Mouse (Mus musculus): Measurements from ENCODE around the gene Zfp69. TPM values are rescaled to one million over a fixed set of nuclear protein-coding genes. Genes with fewer than 3 reads are reported as not detected.
A peak's percentile ranks its signal among the peaks of the same experiment; 100 is the strongest.

The Zfp69 gene
- total and polyA plus RNA-seq, 2 experiments from 2014 or later: 3.1 to 4.5 TPM

DNA sequence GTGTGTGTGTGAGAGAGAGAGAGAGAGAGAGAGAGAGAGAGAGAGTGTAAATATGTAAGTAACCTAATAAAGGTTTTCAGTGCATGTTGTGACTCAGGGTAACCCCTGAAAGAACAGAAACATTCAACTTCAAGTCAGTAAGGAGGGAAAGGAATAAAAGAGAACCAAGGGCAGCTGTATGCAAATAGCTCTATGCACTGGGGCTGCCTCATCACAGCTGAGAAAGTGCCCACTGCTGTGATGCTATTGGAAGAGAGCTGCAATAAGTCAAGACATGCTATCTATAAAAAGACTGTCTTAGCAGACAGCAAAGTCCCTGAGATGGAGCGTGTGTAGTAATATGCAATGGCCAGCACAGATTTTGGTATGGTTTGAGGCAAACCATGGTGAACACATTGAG is 2.2 kb upstream of the Zfp69 start:
- Histone ChIP-seq H3K27me3 (ENCODE audit: insufficient read depth, low read length) (no peaks in the 10 kb centered on the region), H3K4me2 (ENCODE audit: low read depth) (no peak overlapping the region), H3K36me3 (ENCODE audit: insufficient read depth) (no peaks in the 10 kb centered on the region), H3K27ac (ENCODE audit: low read depth, low read length) (no peak overlapping the region), H3K4me3 (ENCODE audit: low read depth, low read length) (no peak overlapping the region), H3K9ac (no peak overlapping the region), H3K4me1 (ENCODE audit: insufficient read depth) (no peaks in the 10 kb centered on the region), H3K9me3 (ENCODE audit: low read length) (no peaks in the 10 kb centered on the region)
- WGBS: 68% methylated on average over 1 of the region's 1 CpGs
- ATAC-seq (no peak), DNase-seq (no peak)
- no peak for TF ChIP-seq CTCF (IDR thresholded peaks at IDR 0.05; ENCODE audit: low read depth)

DNA sequence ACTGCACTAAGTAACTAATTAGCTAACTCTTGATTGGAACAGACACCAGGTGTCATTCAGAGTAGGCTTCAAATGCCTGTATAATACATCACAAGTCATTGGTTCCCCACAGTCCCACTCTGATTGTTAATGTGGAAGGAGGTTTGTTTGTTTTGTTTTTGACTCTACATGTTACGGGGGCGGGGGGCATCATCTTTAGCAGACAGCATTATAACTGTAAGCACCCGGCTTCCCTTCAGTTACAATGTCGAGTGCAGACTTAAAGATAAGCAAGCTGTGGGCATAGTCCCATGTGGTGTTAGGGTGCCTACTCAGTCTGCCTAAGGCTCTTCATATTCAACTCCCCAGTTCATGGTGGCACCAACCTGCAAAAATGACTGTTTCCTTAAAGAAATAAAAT is 1.5 kb upstream of the Zfp69 start:
- ATAC-seq: no peak
- Histone ChIP-seq H3K4me1 (ENCODE audit: insufficient read depth) (no peaks in the 10 kb centered on the region), H3K27ac (ENCODE audit: low read depth, low read length) (no peak overlapping the region), H3K36me3 (ENCODE audit: insufficient read depth) (no peaks in the 10 kb centered on the region), H3K4me2 (ENCODE audit: low read depth) (no peak overlapping the region), H3K4me3 (ENCODE audit: low read depth, low read length) (no peak overlapping the region), H3K27me3 (ENCODE audit: insufficient read depth, low read length) (no peaks in the 10 kb centered on the region), H3K9me3 (ENCODE audit: low read length) (no peaks in the 10 kb centered on the region), H3K9ac (no peak overlapping the region)
- 77% methylated on average over 4 of the region's 4 CpGs for WGBS
- TF ChIP-seq CTCF (IDR thresholded peaks at IDR 0.05; ENCODE audit: low read depth): no peak
- DNase-seq: no peak

DNA sequence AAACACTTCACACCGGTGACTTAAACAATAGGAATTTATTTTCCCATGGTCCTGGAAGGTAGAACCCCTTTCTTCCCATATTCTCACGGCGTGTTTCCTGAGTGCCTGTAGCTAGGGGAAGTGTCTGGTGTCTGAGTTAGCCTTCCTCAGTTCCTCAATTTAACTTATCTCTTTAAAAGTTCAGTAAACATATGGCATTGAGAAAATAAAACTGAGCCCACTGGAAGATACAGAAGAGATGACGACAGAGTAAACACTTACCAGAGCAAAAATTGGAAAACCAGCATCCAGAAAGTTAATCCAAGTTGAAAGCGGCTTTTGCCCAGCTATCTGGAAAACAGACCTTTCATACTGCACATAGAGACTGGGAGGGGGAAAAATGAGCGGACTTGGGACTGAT is 664 bp upstream of the Zfp69 start:
- peak overlapping the region; percentile 83; the same call in 1 of the 2 replicates for H3K27ac ChIP-seq (ENCODE audit: low read depth, low read length)
- peak overlapping the region; percentile 77 for H3K4me3 ChIP-seq (ENCODE audit: low read depth, low read length)
- no peak for TF ChIP-seq CTCF (IDR thresholded peaks at IDR 0.05; ENCODE audit: low read depth)
- no peaks in the 10 kb centered on the region for H3K9me3 ChIP-seq (ENCODE audit: low read length)
- no peaks in the 10 kb centered on the region for H3K27me3 ChIP-seq (ENCODE audit: insufficient read depth, low read length)
- ATAC-seq (no peak), DNase-seq (peak; percentile 17)
- H3K4me1 ChIP-seq (ENCODE audit: insufficient read depth): no peaks in the 10 kb centered on the region
- H3K36me3 ChIP-seq (ENCODE audit: insufficient read depth): no peaks in the 10 kb centered on the region
- peak overlapping the region; percentile 71 for H3K9ac ChIP-seq
- WGBS: 37% methylated on average over 6 of the region's 6 CpGs
- H3K4me2 ChIP-seq (ENCODE audit: low read depth): peak overlapping the region; percentile 88

DNA sequence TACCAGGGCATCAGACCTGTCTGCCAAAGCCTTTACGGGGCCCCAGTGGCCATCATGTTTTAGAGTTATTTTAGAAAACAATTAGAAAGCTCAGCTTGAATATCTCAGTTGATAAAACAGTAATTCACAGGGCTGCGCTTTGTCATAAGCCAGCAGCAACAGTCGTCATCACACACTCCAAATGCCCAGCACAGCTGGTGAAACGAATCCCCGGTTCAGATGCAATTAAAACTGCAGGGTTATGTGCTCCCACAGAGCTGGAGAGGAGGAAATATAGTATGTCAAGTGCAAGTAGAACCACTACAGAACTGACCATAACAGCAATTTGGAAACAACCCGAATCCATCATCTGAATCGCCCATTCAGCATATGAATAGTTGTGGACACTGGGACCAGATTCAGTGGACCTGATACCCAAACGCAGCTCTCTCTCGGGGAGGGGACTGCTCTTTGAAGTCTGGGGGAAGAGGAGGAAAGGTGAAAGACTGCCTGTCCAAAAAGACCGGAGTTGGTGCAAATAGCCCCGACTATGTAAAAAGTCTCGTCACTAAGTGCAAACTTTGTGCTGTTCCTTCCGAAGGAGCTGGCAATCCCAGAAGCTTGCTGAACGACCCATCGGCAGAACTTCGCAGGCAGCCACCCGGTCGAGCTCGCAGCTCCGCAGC is 604 bp downstream of the Zfp69 start:
- 7% methylated on average over 20 of the region's 20 CpGs for WGBS
- peak overlapping the region; percentile 83 for H3K27ac ChIP-seq (ENCODE audit: low read depth, low read length)
- DNase-seq (no peak), ATAC-seq (no peak)
- no peaks in the 10 kb centered on the region for H3K4me1 ChIP-seq (ENCODE audit: insufficient read depth)
- peak overlapping the region; percentile 88 for H3K4me2 ChIP-seq (ENCODE audit: low read depth)
- H3K36me3 ChIP-seq (ENCODE audit: insufficient read depth): no peaks in the 10 kb centered on the region
- H3K9ac ChIP-seq: peak overlapping the region; percentile 71
- no peaks in the 10 kb centered on the region for H3K9me3 ChIP-seq (ENCODE audit: low read length)
- no peaks in the 10 kb centered on the region for H3K27me3 ChIP-seq (ENCODE audit: insufficient read depth, low read length)
- H3K4me3 ChIP-seq (ENCODE audit: low read depth, low read length): peak overlapping the region; percentile 77
- no peak for TF ChIP-seq CTCF (IDR thresholded peaks at IDR 0.05; ENCODE audit: low read depth)

DNA sequence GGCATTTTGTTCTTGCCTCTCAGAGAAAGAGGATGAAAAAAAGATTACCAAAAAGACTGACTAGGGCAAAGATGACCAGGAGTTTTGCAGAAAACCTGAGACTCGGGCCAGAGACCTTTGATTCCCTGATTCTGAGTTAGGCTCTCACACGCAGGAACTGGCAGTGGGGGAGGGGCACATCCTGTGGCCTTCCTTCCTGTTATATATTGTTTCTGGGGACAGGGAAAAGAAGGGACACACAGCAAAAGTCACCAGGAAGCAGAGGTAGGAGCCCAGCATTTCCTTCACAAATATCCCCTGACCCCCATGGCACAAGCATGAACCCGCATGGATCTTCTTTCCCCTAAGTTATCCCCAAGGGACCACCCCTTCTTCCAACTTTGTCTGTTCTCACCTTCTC is 2.6 kb downstream of the Zfp69 start:
- no peak overlapping the region for H3K4me3 ChIP-seq (ENCODE audit: low read depth, low read length)
- H3K4me1 ChIP-seq (ENCODE audit: insufficient read depth): no peaks in the 10 kb centered on the region
- DNase-seq: no peak
- no peaks in the 10 kb centered on the region for H3K27me3 ChIP-seq (ENCODE audit: insufficient read depth, low read length)
- no peak for ATAC-seq
- 85% methylated on average over 3 of the region's 3 CpGs for WGBS
- no peak overlapping the region for H3K4me2 ChIP-seq (ENCODE audit: low read depth)
- TF ChIP-seq CTCF (IDR thresholded peaks at IDR 0.05; ENCODE audit: low read depth): no peak
- H3K9me3 ChIP-seq (ENCODE audit: low read length): no peaks in the 10 kb centered on the region
- H3K9ac ChIP-seq: no peak overlapping the region
- no peaks in the 10 kb centered on the region for H3K36me3 ChIP-seq (ENCODE audit: insufficient read depth)
- H3K27ac ChIP-seq (ENCODE audit: low read depth, low read length): no peak overlapping the region

DNA sequence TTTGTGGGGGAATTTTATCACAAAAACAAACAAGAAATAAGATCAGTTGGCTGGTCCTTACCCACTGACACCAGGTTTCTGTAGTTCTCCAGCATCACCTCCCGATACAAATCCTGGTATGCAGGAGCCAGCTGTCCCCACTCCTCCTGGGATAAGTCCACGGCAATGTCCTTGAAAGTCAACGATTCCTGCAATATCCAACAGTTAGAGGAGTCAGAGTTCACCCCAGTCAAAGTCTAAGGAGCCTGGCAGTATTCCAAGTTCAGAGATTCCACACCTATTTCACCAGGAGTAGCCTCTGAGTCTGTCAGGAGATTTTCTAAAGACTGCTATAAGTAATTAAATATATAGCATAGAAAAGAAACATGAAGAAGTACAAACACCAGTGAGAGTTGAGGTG is 16.5 kb downstream of the Zfp69 start:
- TF ChIP-seq CTCF (IDR thresholded peaks at IDR 0.05; ENCODE audit: low read depth): no peak

DNA sequence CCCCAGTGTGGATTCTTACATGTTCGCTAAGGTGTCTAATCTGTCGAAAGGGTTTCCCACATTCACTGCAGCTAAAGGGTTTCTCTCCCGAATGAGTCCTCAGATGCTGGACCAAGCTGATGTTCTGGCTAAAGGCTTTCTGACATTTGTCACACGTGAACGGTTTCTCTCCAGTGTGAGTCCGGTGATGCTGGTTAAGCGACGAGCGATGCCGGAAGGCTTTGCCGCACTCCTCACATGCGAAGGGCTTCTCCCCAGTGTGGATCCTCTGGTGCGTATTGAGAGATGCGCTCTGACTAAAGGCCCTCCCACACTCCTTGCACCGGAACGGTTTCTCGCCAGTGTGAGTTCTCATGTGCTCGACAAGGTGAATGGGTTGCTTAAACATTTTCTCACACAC is 20.8 kb downstream of the Zfp69 start:
- H3K27me3 ChIP-seq (ENCODE audit: insufficient read depth, low read length): no peaks in the 10 kb centered on the region

More for the DNA sequence above, 16.5 kb downstream of the Zfp69 start:
- H3K4me3 ChIP-seq (ENCODE audit: low read depth, low read length): no peak overlapping the region
- no peak overlapping the region for H3K4me2 ChIP-seq (ENCODE audit: low read depth)
- no peaks in the 10 kb centered on the region for H3K9me3 ChIP-seq (ENCODE audit: low read length)
- no peaks in the 10 kb centered on the region for H3K27me3 ChIP-seq (ENCODE audit: insufficient read depth, low read length)
- no peak overlapping the region for H3K9ac ChIP-seq
- 96% methylated on average over 3 of the region's 3 CpGs for WGBS
- no peaks in the 10 kb centered on the region for H3K4me1 ChIP-seq (ENCODE audit: insufficient read depth)
- no peak for ATAC-seq
- no peak overlapping the region for H3K27ac ChIP-seq (ENCODE audit: low read depth, low read length)
- DNase-seq: no peak
- H3K36me3 ChIP-seq (ENCODE audit: insufficient read depth): no peaks in the 10 kb centered on the region

More for the DNA sequence above, 20.8 kb downstream of the Zfp69 start:
- Histone ChIP-seq H3K4me3 (ENCODE audit: low read depth, low read length) (no peak overlapping the region), H3K27ac (ENCODE audit: low read depth, low read length) (no peak overlapping the region), H3K36me3 (ENCODE audit: insufficient read depth) (no peaks in the 10 kb centered on the region), H3K9ac (no peak overlapping the region), H3K4me1 (ENCODE audit: insufficient read depth) (no peaks in the 10 kb centered on the region), H3K9me3 (ENCODE audit: low read length) (no peaks in the 10 kb centered on the region), H3K4me2 (ENCODE audit: low read depth) (no peak overlapping the region)
- 94% methylated on average over 18 of the region's 18 CpGs for WGBS
- no peak for DNase-seq
- TF ChIP-seq CTCF (IDR thresholded peaks at IDR 0.05; ENCODE audit: low read depth): no peak
- ATAC-seq: no peak

All from forebrain, postnatal 0 days (tissue).